Mouse (Mus musculus): ENCODE measurements around the gene Nfatc4.

- TF ChIP-seq CTCF (IDR thresholded peaks at IDR 0.05; ENCODE audit: extremely low read depth, insufficient read length, insufficient replicate concordance, low read depth, low read length) (no peak), POLR2A (IDR thresholded peaks at IDR 0.05; ENCODE audit: low read depth, low read length) (no peak)
Observed at GRCm38 (mm10) chr14:55824481-55825215, 1.7 kb downstream of the Nfatc4 start.
